Mouse (Mus musculus): ENCODE results near the gene Xpr1. TPM values are rescaled to one million over a fixed set of nuclear protein-coding genes. Genes with fewer than 3 reads are reported as not detected.

The Xpr1 gene
- total RNA-seq, 2 experiments from 2014 or later = 34.3 to 50.1 TPM

DNA sequence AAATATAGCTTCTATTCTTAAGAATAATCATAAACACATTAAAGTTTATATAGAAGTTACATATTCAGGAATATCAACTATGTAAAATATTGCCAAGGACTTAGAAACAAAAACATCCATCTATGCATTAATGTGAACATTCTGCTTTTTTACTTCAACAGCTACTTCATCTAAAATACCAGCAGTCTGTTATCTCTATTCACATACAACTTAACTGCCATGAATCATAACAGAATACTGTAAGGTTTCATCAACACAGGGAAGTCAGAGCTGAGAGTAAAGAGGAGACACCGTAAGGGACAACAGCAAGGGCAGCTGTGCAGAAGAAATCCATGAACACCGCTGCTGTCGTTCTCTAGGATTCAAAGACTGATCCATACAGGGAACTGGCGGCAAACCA, 69.9 kb downstream of the Xpr1 start:
- ATAC-seq (replicated peaks; ENCODE audit: low FRiP score, low TSS enrichment, poor library complexity, severe bottlenecking) = peak; percentile 66

DNA sequence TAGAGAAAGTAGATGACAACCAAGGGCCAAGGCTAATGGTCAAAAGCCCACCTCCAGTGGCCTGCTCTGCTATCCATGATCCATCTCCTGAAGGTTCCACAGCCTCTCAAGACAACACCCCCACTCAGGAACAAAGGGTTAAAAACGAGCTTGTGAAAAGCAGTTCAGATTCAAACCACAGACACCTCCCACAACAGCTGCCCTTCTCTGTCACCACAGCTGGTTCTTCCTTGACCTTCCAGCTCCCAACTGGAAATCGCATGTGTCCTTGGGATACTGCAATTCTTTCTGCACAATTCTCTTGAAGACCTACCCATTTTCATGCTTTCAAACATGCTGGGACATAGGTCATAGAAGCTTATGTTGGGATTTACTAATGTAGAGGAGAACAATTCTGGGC, 73.2 kb downstream of the Xpr1 start:
- no peak for ATAC-seq (replicated peaks; ENCODE audit: low FRiP score, low TSS enrichment, poor library complexity, severe bottlenecking)

DNA sequence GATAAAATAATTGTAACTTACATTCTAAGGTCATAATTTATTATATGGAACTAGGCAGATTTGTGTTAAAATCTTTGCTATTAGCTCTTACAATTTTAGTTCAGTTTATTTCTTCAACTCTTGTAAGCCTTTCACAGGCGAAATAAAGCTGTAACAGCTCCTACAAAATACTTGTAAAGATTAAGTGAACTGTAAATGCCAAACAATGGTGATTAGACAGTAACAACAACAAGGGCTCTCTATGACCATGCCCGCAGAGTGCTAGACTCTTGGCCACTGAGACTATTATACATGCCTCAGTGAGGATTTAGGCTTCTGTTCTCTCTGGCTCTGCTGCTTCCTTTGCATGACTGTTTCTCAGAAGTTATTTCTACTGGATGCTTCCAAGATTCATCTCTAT, 77.6 kb downstream of the Xpr1 start:
- ATAC-seq (replicated peaks; ENCODE audit: low FRiP score, low TSS enrichment, poor library complexity, severe bottlenecking) = no peak

DNA sequence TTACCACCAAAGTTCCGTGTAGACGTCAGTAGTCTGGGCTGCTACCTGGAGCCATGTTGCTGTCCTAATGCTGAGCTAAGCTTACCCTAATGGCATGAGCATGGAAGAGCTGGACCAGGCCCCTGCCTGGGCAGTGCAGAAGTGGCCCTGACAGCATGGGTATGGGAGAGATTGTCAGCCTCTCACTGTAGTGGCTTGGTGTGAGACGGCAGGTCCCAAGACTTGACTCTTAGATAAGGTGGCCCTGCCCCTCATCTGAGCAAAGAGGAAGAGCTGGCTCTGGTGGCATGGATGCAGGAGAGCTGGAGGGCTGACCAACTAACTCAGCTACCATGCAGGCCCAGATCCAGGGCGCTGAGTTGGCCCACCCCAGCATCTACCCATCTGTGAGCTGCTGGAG, 79.9 kb downstream of the Xpr1 start:
- peak; percentile 94 for ATAC-seq (replicated peaks; ENCODE audit: low FRiP score, low TSS enrichment, poor library complexity, severe bottlenecking)

DNA sequence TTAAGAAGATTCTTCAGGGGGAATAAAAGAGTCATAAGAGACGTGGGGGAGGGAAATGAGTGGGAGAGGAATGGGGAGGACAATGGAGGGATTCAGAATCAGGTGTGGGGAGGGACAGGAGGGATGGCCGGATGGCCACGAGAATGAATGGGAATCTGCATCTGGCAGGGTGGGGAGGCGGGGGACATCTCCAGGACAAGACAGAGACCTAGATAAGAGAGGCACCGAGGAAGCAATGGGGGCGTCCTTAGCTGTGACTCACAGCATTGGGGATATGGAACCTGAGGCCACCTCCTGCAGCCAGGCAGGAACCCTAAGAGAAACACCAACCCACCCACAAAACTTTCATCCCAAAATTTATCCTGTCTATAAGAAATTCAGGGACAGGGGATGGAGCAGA, 81.3 kb downstream of the Xpr1 start:
- no peak for ATAC-seq (replicated peaks; ENCODE audit: low FRiP score, low TSS enrichment, poor library complexity, severe bottlenecking)

DNA sequence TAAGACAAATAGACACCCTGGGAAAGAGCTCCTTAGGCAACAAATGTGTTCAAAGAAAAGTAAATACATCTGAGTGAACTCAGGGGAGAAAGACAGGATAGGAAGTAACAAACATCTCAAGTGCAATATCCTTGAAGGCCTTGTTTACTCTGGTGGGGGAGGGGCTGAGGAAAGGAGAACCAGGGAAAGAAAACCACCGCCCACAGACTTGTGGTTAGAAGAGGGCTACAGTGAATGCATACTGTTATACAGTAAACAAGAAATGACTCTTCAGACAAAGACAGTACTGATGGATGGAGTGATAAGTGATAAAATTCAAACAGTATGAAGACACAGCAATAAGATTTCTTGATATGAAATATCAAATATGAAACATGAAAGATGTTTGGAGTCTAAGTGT, 95.0 kb downstream of the Xpr1 start:
- ATAC-seq (replicated peaks; ENCODE audit: low FRiP score, low TSS enrichment, poor library complexity, severe bottlenecking) = 0 out of 2 replicates have a peak, but pooled peaks have one; percentile 38

DNA sequence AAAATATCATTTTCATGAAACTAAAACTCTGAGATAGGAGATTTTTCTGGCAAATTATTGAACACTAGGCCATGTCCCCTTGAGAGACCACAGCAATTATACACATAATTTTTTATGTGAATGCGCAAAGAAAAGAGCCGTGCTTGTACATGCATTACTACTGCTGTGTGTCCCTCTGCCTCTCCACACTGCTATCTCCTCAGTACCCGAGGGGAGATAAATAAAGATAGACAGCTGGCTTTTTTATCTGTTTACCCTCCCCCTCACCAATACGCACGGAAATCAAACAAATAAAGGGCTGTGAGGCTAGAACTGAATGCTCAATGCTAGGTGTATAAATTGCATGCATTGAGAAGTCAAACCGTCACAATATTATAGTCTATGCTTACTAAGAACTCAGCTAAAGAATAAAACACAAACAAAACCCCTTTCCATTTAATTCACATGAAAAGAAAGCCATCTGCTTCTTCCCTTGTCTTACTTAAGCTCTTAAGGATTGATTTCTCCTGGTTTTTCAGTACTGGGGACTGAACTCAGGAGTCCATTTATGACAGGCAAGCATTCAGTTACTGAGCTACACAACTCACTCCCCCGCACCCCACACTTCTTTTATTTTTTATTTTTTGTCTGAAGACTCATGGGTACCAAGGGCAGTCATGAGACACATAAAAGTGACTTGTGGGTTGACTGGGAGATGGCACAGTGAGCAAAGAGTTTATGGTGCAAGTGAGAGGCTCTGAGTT, 97.0 kb downstream of the Xpr1 start:
- peak; percentile 83 for ATAC-seq (replicated peaks; ENCODE audit: low FRiP score, low TSS enrichment, poor library complexity, severe bottlenecking)

DNA sequence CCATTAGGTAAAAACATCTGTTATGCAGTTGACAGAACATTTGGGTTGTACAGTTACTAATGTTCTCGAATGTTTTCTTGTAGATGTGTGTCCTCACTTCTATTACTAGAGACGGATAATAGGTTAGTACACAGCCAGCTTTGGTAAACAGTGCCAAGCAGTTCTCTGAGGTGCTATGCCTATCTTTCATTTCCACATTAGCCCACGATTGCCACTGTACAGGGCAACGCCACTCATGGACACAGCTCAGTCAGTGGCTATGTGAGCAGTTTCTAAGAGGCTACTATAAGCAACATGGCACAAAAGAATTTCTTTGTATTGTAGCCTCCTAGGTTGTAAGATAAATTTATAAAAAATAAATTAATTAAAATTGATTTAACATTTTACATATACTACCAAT, 97.7 kb downstream of the Xpr1 start:
- ATAC-seq (replicated peaks; ENCODE audit: low FRiP score, low TSS enrichment, poor library complexity, severe bottlenecking) = peak; percentile 64

DNA sequence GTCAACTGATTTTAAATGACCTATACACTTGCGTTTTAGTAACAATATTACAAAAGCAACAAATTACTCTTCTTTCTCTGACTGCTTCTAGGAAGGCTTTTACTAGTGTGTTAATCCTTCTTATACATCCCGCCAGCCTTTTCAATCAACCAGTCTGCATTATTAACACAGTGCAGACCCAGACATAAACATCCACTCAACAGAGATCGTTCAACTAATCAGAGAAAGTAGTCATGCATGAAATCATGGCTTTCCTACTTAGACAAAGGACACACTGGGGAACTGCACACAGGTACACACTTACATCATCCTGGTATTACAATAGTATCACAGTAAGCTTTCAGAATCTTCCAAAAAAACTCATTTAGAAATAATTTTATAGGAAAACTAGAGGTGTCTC, 105.5 kb downstream of the Xpr1 start:
- ATAC-seq (replicated peaks; ENCODE audit: low FRiP score, low TSS enrichment, poor library complexity, severe bottlenecking) = no peak

DNA sequence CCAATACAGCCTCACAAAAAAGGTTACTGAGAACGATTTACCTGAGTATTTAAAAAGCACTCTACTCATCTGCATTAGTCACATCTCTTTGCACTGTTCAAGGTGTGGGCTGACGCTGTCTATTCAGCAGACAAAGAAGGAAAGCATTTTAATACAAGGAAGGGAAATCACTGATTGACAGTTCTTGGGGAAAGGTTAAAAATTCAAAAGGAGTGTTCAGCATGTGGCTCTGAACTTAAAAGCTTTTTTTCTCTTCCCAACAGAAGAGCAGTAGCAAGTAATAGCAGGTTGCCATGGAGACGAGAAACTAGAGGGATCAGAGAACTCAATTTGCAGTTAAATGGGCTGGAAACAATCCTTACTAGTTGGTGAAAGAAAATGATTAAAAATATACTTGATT, 110.3 kb downstream of the Xpr1 start:
- no peak for ATAC-seq (replicated peaks; ENCODE audit: low FRiP score, low TSS enrichment, poor library complexity, severe bottlenecking)

DNA sequence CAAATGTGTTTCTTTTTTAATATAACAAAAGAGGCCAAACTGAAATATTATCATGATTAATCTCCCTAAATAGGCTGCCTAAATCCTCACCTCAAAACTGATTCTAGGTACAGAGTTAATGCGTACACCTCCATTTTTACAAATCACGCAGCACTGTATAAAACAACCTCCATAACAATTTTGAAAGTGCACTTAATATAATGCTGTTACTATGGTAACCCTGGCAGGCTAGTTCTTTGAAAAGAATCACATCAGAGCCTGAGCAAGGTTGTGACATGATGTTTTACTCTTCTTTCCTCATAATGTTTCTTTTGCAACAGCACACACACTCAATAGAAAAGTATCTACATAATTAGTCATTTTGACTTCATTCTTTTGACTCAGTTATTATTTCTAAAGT, 113.8 kb downstream of the Xpr1 start:
- ATAC-seq (replicated peaks; ENCODE audit: low FRiP score, low TSS enrichment, poor library complexity, severe bottlenecking) = no peak

DNA sequence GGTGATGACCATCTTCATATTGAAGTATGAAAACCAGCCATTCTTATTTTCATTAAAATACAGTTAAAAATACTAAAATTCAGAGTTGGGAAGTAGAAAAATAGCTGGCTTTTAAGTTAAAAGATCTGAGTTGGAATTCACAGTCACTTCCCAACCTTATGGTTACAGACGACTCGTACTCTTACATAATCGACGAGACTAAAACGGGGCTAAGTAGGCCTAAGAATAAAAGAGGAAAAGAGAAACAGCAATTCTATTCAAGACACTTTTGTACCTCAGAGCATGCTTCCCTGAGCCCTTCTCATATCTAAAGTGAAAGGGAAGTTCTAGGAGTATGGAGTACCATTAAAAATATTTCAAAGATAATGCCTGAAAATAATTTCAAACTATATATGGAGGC, 119.6 kb downstream of the Xpr1 start:
- ATAC-seq (replicated peaks; ENCODE audit: low FRiP score, low TSS enrichment, poor library complexity, severe bottlenecking) = no peak

DNA sequence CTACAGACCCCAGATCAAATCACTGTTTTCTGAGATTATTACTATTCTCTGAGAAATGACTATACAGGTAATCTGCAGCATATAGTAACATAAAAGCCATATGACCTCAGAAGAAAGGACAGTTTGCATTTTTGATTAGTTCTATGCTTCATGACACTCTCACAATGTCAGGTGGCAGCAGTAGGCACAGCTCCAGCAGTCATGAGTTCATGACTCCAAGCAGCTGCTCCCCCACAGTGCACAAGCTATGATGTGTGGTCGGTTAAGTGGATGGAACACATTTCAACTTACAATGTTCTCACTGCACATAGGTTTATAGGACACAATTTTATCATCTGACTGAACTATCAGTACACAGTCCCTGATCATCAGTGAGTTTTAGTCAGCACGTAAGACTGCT, 120.0 kb downstream of the Xpr1 start:
- no peak for ATAC-seq (replicated peaks; ENCODE audit: low FRiP score, low TSS enrichment, poor library complexity, severe bottlenecking)

DNA sequence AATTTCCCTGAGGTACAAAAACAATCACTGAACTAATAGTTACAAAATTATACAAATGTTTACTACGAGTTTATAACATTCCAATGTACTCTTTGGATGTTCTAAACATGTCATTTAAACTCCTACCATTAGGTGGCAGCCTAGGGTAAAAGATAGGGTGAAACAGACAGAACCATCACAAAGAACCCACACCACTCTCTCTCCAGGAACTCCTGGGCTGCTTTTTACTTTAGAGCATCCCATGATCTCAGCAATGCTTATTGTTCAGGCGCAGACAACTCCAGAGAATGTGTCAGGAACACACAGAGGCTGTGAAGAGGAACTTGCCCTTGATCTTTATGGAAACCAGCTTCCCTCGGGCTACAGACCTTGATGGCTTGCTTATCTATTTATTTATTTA, 123.8 kb downstream of the Xpr1 start:
- ATAC-seq (replicated peaks; ENCODE audit: low FRiP score, low TSS enrichment, poor library complexity, severe bottlenecking) = peak; percentile 89

DNA sequence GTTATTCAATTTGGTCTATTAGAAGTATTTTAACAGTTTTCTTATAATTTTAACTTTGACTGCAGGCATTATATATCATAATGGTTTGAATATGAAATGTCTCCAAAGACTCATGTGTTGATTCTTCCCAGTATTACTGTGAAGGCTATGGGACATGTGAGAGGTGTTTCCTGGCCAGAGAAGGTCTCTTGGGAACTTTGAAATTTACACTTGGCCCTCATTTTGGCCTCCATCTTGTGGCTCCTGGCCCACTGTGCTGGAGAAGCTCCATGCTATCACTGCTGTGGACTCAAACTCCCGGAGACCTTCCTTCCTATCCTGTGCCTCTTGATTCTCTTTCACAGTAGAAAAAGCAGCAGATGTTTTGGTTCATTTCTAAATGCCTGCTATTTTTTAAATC, 127.8 kb downstream of the Xpr1 start:
- no peak for ATAC-seq (replicated peaks; ENCODE audit: low FRiP score, low TSS enrichment, poor library complexity, severe bottlenecking)

DNA sequence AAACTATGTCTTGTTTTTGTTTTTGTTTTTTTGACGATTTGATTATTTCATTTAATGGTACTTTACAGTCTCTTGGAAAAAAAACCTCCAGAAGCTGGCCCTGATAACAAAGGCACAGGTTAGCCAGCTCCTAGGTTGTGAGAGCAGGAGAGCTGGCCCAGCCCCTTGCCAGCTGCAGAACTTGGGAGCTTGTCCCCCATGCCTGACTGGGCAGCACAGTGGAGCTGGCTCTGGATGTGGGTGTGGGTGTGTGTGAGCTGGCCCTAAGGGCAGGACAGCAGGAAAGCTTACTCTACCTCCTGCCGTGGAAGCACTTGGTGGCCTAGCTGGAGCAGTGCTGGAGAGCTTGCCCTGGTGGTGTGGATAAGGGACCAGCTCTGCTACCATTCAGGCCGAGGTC, 129.2 kb downstream of the Xpr1 start:
- ATAC-seq (replicated peaks; ENCODE audit: low FRiP score, low TSS enrichment, poor library complexity, severe bottlenecking) = no peak

DNA sequence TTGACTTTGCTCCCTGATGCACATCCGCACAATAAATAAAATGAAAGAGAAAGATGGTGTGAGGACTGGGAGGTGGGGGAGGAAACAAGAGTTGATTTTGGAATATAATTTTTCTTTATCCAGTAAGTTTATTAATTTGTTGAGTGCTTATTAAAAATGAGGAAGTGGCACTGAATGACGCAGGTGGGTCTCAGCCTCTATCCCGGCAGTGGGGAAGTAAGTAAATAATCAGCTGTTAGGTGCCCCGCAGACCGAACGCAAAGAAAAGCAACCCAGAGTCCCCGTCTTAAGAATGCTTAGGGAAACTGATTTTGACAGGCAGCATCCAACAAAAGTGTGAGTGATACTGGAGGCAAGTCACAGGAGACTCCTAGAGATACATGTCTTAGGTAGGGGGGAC, 133.4 kb downstream of the Xpr1 start:
- ATAC-seq (replicated peaks; ENCODE audit: low FRiP score, low TSS enrichment, poor library complexity, severe bottlenecking) = no peak

DNA sequence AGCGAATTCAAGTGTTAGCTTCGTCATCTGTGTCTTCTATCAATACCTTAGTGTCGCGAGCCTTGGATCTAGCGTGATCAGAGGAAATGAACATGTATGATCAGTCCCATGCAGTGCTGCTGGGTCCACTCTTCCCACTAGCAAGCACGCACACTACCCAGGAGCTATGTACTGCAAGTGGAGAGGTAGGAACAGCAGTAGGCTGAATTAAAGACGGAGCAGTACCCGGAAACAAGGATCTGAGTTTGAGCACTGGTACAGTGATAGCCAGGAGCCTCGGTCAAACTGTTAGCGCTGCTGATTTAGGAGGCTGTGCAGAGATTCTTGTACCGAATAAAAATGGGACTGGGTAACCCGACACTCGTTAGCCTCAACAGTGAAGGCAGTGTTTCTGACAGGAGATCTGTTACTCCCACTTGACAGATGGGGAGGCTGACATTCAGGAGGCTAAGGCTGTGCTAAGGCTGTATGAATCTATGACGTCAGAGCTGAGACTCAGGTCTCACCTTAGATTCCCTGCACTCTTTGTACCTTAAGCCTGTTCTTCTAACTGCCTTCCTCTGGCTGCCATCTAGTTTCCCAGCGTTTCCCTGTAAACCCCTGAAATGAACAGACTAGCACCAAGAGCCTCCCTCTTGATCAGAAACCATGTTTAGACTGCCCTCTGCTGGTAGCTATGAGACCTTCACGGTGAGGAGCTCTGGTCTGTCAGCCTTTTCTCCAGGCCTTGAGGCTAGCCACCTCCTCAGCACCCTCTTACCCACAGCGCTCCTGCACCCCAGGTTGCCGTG, 136.0 kb downstream of the Xpr1 start:
- peak; percentile 82 for ATAC-seq (replicated peaks; ENCODE audit: low FRiP score, low TSS enrichment, poor library complexity, severe bottlenecking)

DNA sequence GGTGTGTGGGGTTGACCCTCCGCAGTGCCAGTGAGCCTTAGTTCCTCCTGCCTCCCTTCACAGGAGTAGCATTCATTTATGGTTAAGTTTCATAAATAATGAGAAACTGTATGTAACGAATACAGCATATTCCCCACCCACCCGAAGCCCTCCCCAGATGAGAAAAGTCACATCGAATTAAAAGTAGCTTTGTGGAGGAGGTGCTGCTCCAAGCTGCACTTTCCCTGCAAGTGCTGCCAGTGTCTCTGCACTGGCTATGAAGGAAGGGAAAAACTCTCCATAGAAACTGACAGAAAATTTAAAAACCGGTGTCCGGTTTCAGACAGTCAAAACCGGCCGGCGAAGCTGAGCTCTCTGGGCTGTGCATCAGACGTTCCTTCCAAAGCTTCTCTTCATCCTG, 136.9 kb downstream of the Xpr1 start:
- no peak for ATAC-seq (replicated peaks; ENCODE audit: low FRiP score, low TSS enrichment, poor library complexity, severe bottlenecking)

DNA sequence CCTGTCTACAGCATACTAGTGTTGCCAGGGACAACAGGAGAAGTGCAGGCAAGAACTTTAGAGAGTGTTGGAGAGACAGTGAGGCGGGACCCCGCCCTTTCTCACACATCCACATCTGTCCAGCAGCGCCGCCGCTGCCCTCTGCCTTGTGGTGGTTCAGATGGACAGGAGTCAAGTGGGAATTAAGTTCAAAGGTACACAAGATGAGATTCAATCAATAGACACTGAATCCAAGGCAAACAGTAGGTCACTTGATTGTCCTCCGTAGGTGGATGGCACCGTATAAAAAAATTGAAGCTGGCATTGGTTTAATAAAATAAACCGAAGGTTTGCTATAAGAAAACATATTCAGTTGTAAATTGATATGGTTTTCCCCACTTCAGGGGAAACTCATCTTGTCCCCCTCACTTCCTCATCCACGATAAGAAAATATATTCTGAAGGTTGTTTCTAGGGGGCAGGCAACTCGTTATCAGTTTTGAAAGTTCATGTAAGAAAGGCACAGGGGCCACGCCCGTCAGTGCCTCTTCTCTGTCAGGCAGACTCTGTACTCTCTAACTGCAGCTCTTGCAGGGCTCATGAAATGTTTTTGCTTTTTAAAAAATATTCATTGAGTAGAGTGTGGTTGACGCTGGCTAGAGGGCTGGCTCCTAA, 140.7 kb downstream of the Xpr1 start:
- peak; percentile 80 for ATAC-seq (replicated peaks; ENCODE audit: low FRiP score, low TSS enrichment, poor library complexity, severe bottlenecking)

DNA sequence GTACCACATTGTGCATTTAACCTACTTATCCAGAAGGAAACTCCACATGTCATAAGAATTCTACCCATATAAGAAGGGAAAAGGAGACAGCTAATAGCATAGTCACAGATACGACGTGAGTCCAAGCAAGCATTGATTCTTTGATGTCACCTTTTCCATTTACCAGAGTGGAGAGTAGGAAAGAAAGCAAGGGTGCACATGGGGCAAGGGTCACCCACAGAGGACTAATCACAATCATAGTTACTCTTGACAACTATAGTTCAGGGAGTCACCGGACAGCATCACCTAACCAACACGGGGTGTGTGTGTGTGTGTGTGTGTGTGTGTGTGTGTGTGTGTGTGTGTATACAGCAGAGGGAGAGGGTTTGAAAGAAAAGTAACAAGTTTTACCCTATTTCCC, 141.4 kb downstream of the Xpr1 start:
- ATAC-seq (replicated peaks; ENCODE audit: low FRiP score, low TSS enrichment, poor library complexity, severe bottlenecking) = no peak
